Mouse (Mus musculus) cerebellum, adult 2 months (tissue): ENCODE results near the gene Cd47.

Experiments used
- CTCF ChIP-seq: fragments of 200-500 bp; IDR thresholded peaks from 2 replicates; pipeline ENCODE4 v1.5.1; 2011; ENCODE audit warnings: low read depth, mild to moderate bottlenecking, control low read depth, low read length, moderate library complexity, borderline replicate concordance; ENCODE audit not compliant: insufficient read depth
- POLR2A ChIP-seq: fragments of 200-500 bp; IDR thresholded peaks from 2 replicates; pipeline ENCODE4 v1.6.1; 2011; ENCODE audit warnings: low read length, control low read depth, borderline replicate concordance; ENCODE audit not compliant: insufficient read depth

DNA sequence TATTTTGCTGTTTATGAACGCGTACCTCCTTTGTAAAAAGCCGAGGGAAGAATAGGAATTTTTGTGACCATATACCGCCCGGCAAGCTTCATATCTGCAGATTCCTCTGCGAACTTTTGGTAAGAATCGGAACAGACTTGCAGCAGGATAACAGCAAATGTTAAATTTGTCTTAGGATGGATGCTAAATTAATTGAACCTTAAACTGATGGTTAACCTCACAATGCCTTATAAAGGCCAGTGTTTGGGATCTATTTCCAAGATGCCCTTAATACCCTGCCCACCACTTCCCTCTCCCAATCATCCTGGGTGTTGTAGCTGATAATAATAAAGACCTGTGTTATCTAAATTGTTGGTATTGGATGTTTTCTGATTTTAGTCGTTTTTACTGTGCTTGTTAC lies 56.3 kb downstream of the Cd47 start:
- TF ChIP-seq CTCF: no peak
- no peak for TF ChIP-seq POLR2A
